Mouse (Mus musculus): ENCODE measurements around the gene Sec14l1.

Sec14l1 gene

GRCm38 (mm10) chr11:117141376-117142001 lies 26.5 kb downstream of the Sec14l1 start:
- H3K4me1 ChIP-seq (replicated peaks; ENCODE audit: low read depth, low read length) = peaks cover 74% of the 10 kb centered on the region
- H3K9me3 ChIP-seq (ENCODE audit: low read length) = no peaks in the 10 kb centered on the region
- no peak overlapping the region for H3K4me3 ChIP-seq (replicated peaks; ENCODE audit: low read length)
- no peaks in the 10 kb centered on the region for H3K27me3 ChIP-seq (ENCODE audit: insufficient read depth, low read length)
- H3K36me3 ChIP-seq (ENCODE audit: insufficient read depth, low read length) = peaks cover 74% of the 10 kb centered on the region
- TF ChIP-seq NANOG (IDR thresholded peaks at IDR 0.05; ENCODE audit: borderline replicate concordance, low read length) (no peak), POU5F1 (IDR thresholded peaks at IDR 0.05; ENCODE audit: borderline replicate concordance, low read length) (no peak), CTCF (conservative IDR thresholded peaks at IDR 0.05; ENCODE audit: low read length) (no peak)

- peaks cover 75% of the 10 kb centered on the region for H3K4me1 ChIP-seq (replicated peaks; ENCODE audit: low read depth, low read length)
- H3K27me3 ChIP-seq (ENCODE audit: insufficient read depth, low read length) = no peaks in the 10 kb centered on the region
- no peaks in the 10 kb centered on the region for H3K9me3 ChIP-seq (ENCODE audit: low read length)
- TF ChIP-seq NANOG (IDR thresholded peaks at IDR 0.05; ENCODE audit: borderline replicate concordance, low read length) (no peak), CTCF (conservative IDR thresholded peaks at IDR 0.05; ENCODE audit: low read length) (no peak), POU5F1 (IDR thresholded peaks at IDR 0.05; ENCODE audit: borderline replicate concordance, low read length) (no peak)
- no peak overlapping the region for H3K4me3 ChIP-seq (replicated peaks; ENCODE audit: low read length)
- peaks cover 82% of the 10 kb centered on the region for H3K36me3 ChIP-seq (ENCODE audit: insufficient read depth, low read length)
These were observed 27.5 kb downstream of the Sec14l1 start for GRCm38 (mm10) chr11:117142507-117142906.

- H3K36me3 ChIP-seq (ENCODE audit: insufficient read depth, low read length) = peaks cover 97% of the 10 kb centered on the region
- H3K27me3 ChIP-seq (ENCODE audit: insufficient read depth, low read length) = no peaks in the 10 kb centered on the region
- H3K4me1 ChIP-seq (replicated peaks; ENCODE audit: low read depth, low read length) = peaks cover 76% of the 10 kb centered on the region
- H3K9me3 ChIP-seq (ENCODE audit: low read length) = no peaks in the 10 kb centered on the region
- peak overlapping the region; percentile 14; the same call in 1 of the 2 replicates for H3K4me3 ChIP-seq (replicated peaks; ENCODE audit: low read length)
- no peak for TF ChIP-seq NANOG (IDR thresholded peaks at IDR 0.05; ENCODE audit: borderline replicate concordance, low read length)
- TF ChIP-seq POU5F1 (IDR thresholded peaks at IDR 0.05; ENCODE audit: borderline replicate concordance, low read length) = no peak
- TF ChIP-seq CTCF (conservative IDR thresholded peaks at IDR 0.05; ENCODE audit: low read length) = peak; percentile 58
These were observed 30.6 kb downstream of the Sec14l1 start for GRCm38 (mm10) chr11:117145451-117146117.

GRCm38 (mm10) chr11:117146118-117146506 lies 31.1 kb downstream of the Sec14l1 start:
- peak overlapping the region; percentile 35 for H3K4me3 ChIP-seq (replicated peaks; ENCODE audit: low read length)
- peaks cover 72% of the 10 kb centered on the region for H3K4me1 ChIP-seq (replicated peaks; ENCODE audit: low read depth, low read length)
- no peaks in the 10 kb centered on the region for H3K27me3 ChIP-seq (ENCODE audit: insufficient read depth, low read length)
- peaks cover 98% of the 10 kb centered on the region for H3K36me3 ChIP-seq (ENCODE audit: insufficient read depth, low read length)
- no peaks in the 10 kb centered on the region for H3K9me3 ChIP-seq (ENCODE audit: low read length)
- TF ChIP-seq POU5F1 (IDR thresholded peaks at IDR 0.05; ENCODE audit: borderline replicate concordance, low read length) (no peak), CTCF (conservative IDR thresholded peaks at IDR 0.05; ENCODE audit: low read length) (no peak), NANOG (IDR thresholded peaks at IDR 0.05; ENCODE audit: borderline replicate concordance, low read length) (no peak)

- peak overlapping the region; percentile 35 for H3K4me3 ChIP-seq (replicated peaks; ENCODE audit: low read length)
- peaks cover 72% of the 10 kb centered on the region for H3K4me1 ChIP-seq (replicated peaks; ENCODE audit: low read depth, low read length)
- H3K9me3 ChIP-seq (ENCODE audit: low read length) = no peaks in the 10 kb centered on the region
- no peaks in the 10 kb centered on the region for H3K27me3 ChIP-seq (ENCODE audit: insufficient read depth, low read length)
- peaks cover 96% of the 10 kb centered on the region for H3K36me3 ChIP-seq (ENCODE audit: insufficient read depth, low read length)
- TF ChIP-seq NANOG (IDR thresholded peaks at IDR 0.05; ENCODE audit: borderline replicate concordance, low read length) (no peak), POU5F1 (IDR thresholded peaks at IDR 0.05; ENCODE audit: borderline replicate concordance, low read length) (peak; percentile 77)
These were observed 32.0 kb downstream of the Sec14l1 start for GRCm38 (mm10) chr11:117146776-117147536.

- no peak overlapping the region for H3K4me3 ChIP-seq (replicated peaks; ENCODE audit: low read length)
- no peaks in the 10 kb centered on the region for H3K9me3 ChIP-seq (ENCODE audit: low read length)
- H3K4me1 ChIP-seq (replicated peaks; ENCODE audit: low read depth, low read length) = peaks cover 69% of the 10 kb centered on the region
- TF ChIP-seq POU5F1 (IDR thresholded peaks at IDR 0.05; ENCODE audit: borderline replicate concordance, low read length) = no peak
- H3K27me3 ChIP-seq (ENCODE audit: insufficient read depth, low read length) = no peaks in the 10 kb centered on the region
- peaks cover 95% of the 10 kb centered on the region for H3K36me3 ChIP-seq (ENCODE audit: insufficient read depth, low read length)
These were observed 34.1 kb downstream of the Sec14l1 start for GRCm38 (mm10) chr11:117148893-117149685.

GRCm38 (mm10) chr11:117150467-117150966 lies 35.5 kb downstream of the Sec14l1 start:
- Histone ChIP-seq H3K4me1 (replicated peaks; ENCODE audit: low read depth, low read length) (peaks cover 69% of the 10 kb centered on the region), H3K9me3 (ENCODE audit: low read length) (no peaks in the 10 kb centered on the region), H3K36me3 (ENCODE audit: insufficient read depth, low read length) (peaks cover 95% of the 10 kb centered on the region), H3K4me3 (replicated peaks; ENCODE audit: low read length) (no peak overlapping the region), H3K27me3 (ENCODE audit: insufficient read depth, low read length) (no peaks in the 10 kb centered on the region)
- TF ChIP-seq CTCF (conservative IDR thresholded peaks at IDR 0.05; ENCODE audit: low read length) = no peak
- TF ChIP-seq NANOG (IDR thresholded peaks at IDR 0.05; ENCODE audit: borderline replicate concordance, low read length) = no peak
- no peak for TF ChIP-seq POU5F1 (IDR thresholded peaks at IDR 0.05; ENCODE audit: borderline replicate concordance, low read length)

GRCm38 (mm10) chr11:117151461-117151860 lies 36.5 kb downstream of the Sec14l1 start:
- Histone ChIP-seq H3K4me3 (replicated peaks; ENCODE audit: low read length) (no peak overlapping the region), H3K4me1 (replicated peaks; ENCODE audit: low read depth, low read length) (peaks cover 69% of the 10 kb centered on the region), H3K36me3 (ENCODE audit: insufficient read depth, low read length) (peaks cover 95% of the 10 kb centered on the region), H3K9me3 (ENCODE audit: low read length) (no peaks in the 10 kb centered on the region), H3K27me3 (ENCODE audit: insufficient read depth, low read length) (no peaks in the 10 kb centered on the region)
- TF ChIP-seq POU5F1 (IDR thresholded peaks at IDR 0.05; ENCODE audit: borderline replicate concordance, low read length) (no peak), CTCF (conservative IDR thresholded peaks at IDR 0.05; ENCODE audit: low read length) (no peak), NANOG (IDR thresholded peaks at IDR 0.05; ENCODE audit: borderline replicate concordance, low read length) (no peak)
